Mouse (Mus musculus): ENCODE results near the gene Map4k1. TPM values are rescaled to one million over a fixed set of nuclear protein-coding genes. Genes with fewer than 3 reads are reported as not detected.

Map4k1 gene
- polyA plus RNA-seq, 1 experiment from 2014 or later = 4.1 TPM

GRCm38 (mm10) chr7:28943451-28944180, 38.2 kb upstream of the Map4k1 start:
- Histone ChIP-seq H3K9ac (ENCODE audit: low read length) (no peak overlapping the region), H3K9me3 (ENCODE audit: control insufficient read depth, low read length) (no peaks in the 10 kb centered on the region), H3K36me3 (ENCODE audit: control insufficient read depth, insufficient read depth, low read length) (no peaks in the 10 kb centered on the region), H3K4me3 (ENCODE audit: low read depth, low read length) (no peak overlapping the region), H3K27ac (ENCODE audit: low read depth, low read length) (no peak overlapping the region), H3K4me1 (ENCODE audit: control insufficient read depth, insufficient read depth, low read length) (peaks cover 11% of the 10 kb centered on the region; the same call in 1 of the 2 replicates), H3K27me3 (ENCODE audit: control insufficient read depth, insufficient read depth, low read length) (no peaks in the 10 kb centered on the region), H3K4me2 (no peak overlapping the region)
- WGBS = 80% methylated on average over 5 of the region's 5 CpGs
- ATAC-seq (ENCODE audit: low FRiP score) (no peak), DNase-seq (ENCODE audit: low spot score, missing footprints) (no peak)

- Histone ChIP-seq H3K27ac (ENCODE audit: low read depth, low read length) (no peak overlapping the region; the same call in 1 of the 2 replicates), H3K4me1 (ENCODE audit: control insufficient read depth, insufficient read depth, low read length) (peaks cover 13% of the 10 kb centered on the region), H3K4me2 (no peak overlapping the region), H3K36me3 (ENCODE audit: control insufficient read depth, insufficient read depth, low read length) (no peaks in the 10 kb centered on the region), H3K9ac (ENCODE audit: low read length) (no peak overlapping the region), H3K27me3 (ENCODE audit: control insufficient read depth, insufficient read depth, low read length) (no peaks in the 10 kb centered on the region), H3K9me3 (ENCODE audit: control insufficient read depth, low read length) (no peaks in the 10 kb centered on the region), H3K4me3 (ENCODE audit: low read depth, low read length) (no peak overlapping the region)
- ATAC-seq (ENCODE audit: low FRiP score) = no peak
- WGBS = 62% methylated on average over 6 of the region's 6 CpGs
- no peak for DNase-seq (ENCODE audit: low spot score, missing footprints)
These were observed 37.0 kb upstream of the Map4k1 start for GRCm38 (mm10) chr7:28944756-28945415.

GRCm38 (mm10) chr7:28945416-28946270, 36.2 kb upstream of the Map4k1 start:
- ATAC-seq (ENCODE audit: low FRiP score) = no peak
- DNase-seq (ENCODE audit: low spot score, missing footprints) = no peak
- Histone ChIP-seq H3K36me3 (ENCODE audit: control insufficient read depth, insufficient read depth, low read length) (no peaks in the 10 kb centered on the region), H3K4me3 (ENCODE audit: low read depth, low read length) (no peak overlapping the region), H3K4me1 (ENCODE audit: control insufficient read depth, insufficient read depth, low read length) (peaks cover 13% of the 10 kb centered on the region), H3K9ac (ENCODE audit: low read length) (no peak overlapping the region), H3K9me3 (ENCODE audit: control insufficient read depth, low read length) (no peaks in the 10 kb centered on the region), H3K27me3 (ENCODE audit: control insufficient read depth, insufficient read depth, low read length) (no peaks in the 10 kb centered on the region), H3K27ac (ENCODE audit: low read depth, low read length) (peak overlapping the region; percentile 7; the same call in 1 of the 2 replicates), H3K4me2 (no peak overlapping the region)
- WGBS = 59% methylated on average over 10 of the region's 10 CpGs

- no peak for ATAC-seq (ENCODE audit: low FRiP score)
- peaks cover 13% of the 10 kb centered on the region for H3K4me1 ChIP-seq (ENCODE audit: control insufficient read depth, insufficient read depth, low read length)
- H3K27me3 ChIP-seq (ENCODE audit: control insufficient read depth, insufficient read depth, low read length) = no peaks in the 10 kb centered on the region
- DNase-seq (ENCODE audit: low spot score, missing footprints) = no peak
- H3K27ac ChIP-seq (ENCODE audit: low read depth, low read length) = no peak overlapping the region; the same call in 1 of the 2 replicates
- H3K36me3 ChIP-seq (ENCODE audit: control insufficient read depth, insufficient read depth, low read length) = no peaks in the 10 kb centered on the region
- no peaks in the 10 kb centered on the region for H3K9me3 ChIP-seq (ENCODE audit: control insufficient read depth, low read length)
- H3K4me2 ChIP-seq = no peak overlapping the region
- 48% methylated on average over 1 of the region's 1 CpGs for WGBS
- H3K4me3 ChIP-seq (ENCODE audit: low read depth, low read length) = no peak overlapping the region
- no peak overlapping the region for H3K9ac ChIP-seq (ENCODE audit: low read length)
These were observed 35.6 kb upstream of the Map4k1 start for GRCm38 (mm10) chr7:28946271-28946610.

GRCm38 (mm10) chr7:28948746-28949145, 33.1 kb upstream of the Map4k1 start:
- WGBS = 93% methylated on average over 7 of the region's 7 CpGs
- Histone ChIP-seq H3K9me3 (ENCODE audit: control insufficient read depth, low read length) (no peaks in the 10 kb centered on the region), H3K27me3 (ENCODE audit: control insufficient read depth, insufficient read depth, low read length) (no peaks in the 10 kb centered on the region), H3K4me1 (ENCODE audit: control insufficient read depth, insufficient read depth, low read length) (peaks cover 26% of the 10 kb centered on the region), H3K4me3 (ENCODE audit: low read depth, low read length) (no peak overlapping the region), H3K36me3 (ENCODE audit: control insufficient read depth, insufficient read depth, low read length) (no peaks in the 10 kb centered on the region), H3K4me2 (no peak overlapping the region), H3K9ac (ENCODE audit: low read length) (no peak overlapping the region), H3K27ac (ENCODE audit: low read depth, low read length) (no peak overlapping the region)
- ATAC-seq (ENCODE audit: low FRiP score) (no peak), DNase-seq (ENCODE audit: low spot score, missing footprints) (no peak)

GRCm38 (mm10) chr7:28949298-28949697, 32.6 kb upstream of the Map4k1 start:
- no peak for DNase-seq (ENCODE audit: low spot score, missing footprints)
- H3K27me3 ChIP-seq (ENCODE audit: control insufficient read depth, insufficient read depth, low read length) = no peaks in the 10 kb centered on the region
- ATAC-seq (ENCODE audit: low FRiP score) = no peak
- H3K9me3 ChIP-seq (ENCODE audit: control insufficient read depth, low read length) = no peaks in the 10 kb centered on the region
- H3K4me3 ChIP-seq (ENCODE audit: low read depth, low read length) = no peak overlapping the region
- H3K27ac ChIP-seq (ENCODE audit: low read depth, low read length) = no peak overlapping the region
- no peaks in the 10 kb centered on the region for H3K36me3 ChIP-seq (ENCODE audit: control insufficient read depth, insufficient read depth, low read length)
- no peak overlapping the region for H3K9ac ChIP-seq (ENCODE audit: low read length)
- no peak overlapping the region for H3K4me2 ChIP-seq
- H3K4me1 ChIP-seq (ENCODE audit: control insufficient read depth, insufficient read depth, low read length) = peaks cover 29% of the 10 kb centered on the region
- 86% methylated on average over 2 of the region's 2 CpGs for WGBS

- Histone ChIP-seq H3K4me3 (ENCODE audit: low read depth, low read length) (no peak overlapping the region), H3K4me1 (ENCODE audit: control insufficient read depth, insufficient read depth, low read length) (peaks cover 31% of the 10 kb centered on the region), H3K9ac (ENCODE audit: low read length) (no peak overlapping the region), H3K9me3 (ENCODE audit: control insufficient read depth, low read length) (no peaks in the 10 kb centered on the region), H3K4me2 (no peak overlapping the region), H3K27me3 (ENCODE audit: control insufficient read depth, insufficient read depth, low read length) (no peaks in the 10 kb centered on the region), H3K36me3 (ENCODE audit: control insufficient read depth, insufficient read depth, low read length) (no peaks in the 10 kb centered on the region), H3K27ac (ENCODE audit: low read depth, low read length) (no peak overlapping the region)
- DNase-seq (ENCODE audit: low spot score, missing footprints) (no peak), ATAC-seq (ENCODE audit: low FRiP score) (no peak)
- WGBS = 93% methylated on average over 10 of the region's 10 CpGs
These were observed 31.4 kb upstream of the Map4k1 start for GRCm38 (mm10) chr7:28950346-28951037.

GRCm38 (mm10) chr7:28951764-28952163, 30.1 kb upstream of the Map4k1 start:
- Histone ChIP-seq H3K27me3 (ENCODE audit: control insufficient read depth, insufficient read depth, low read length) (no peaks in the 10 kb centered on the region), H3K4me3 (ENCODE audit: low read depth, low read length) (no peak overlapping the region), H3K27ac (ENCODE audit: low read depth, low read length) (no peak overlapping the region), H3K36me3 (ENCODE audit: control insufficient read depth, insufficient read depth, low read length) (no peaks in the 10 kb centered on the region), H3K9ac (ENCODE audit: low read length) (no peak overlapping the region), H3K9me3 (ENCODE audit: control insufficient read depth, low read length) (no peaks in the 10 kb centered on the region), H3K4me2 (no peak overlapping the region), H3K4me1 (ENCODE audit: control insufficient read depth, insufficient read depth, low read length) (peaks cover 23% of the 10 kb centered on the region)
- WGBS = 83% methylated on average over 2 of the region's 2 CpGs
- DNase-seq (ENCODE audit: low spot score, missing footprints) (no peak), ATAC-seq (ENCODE audit: low FRiP score) (no peak)

All from midbrain, embryonic 11.5 days (tissue).